Mouse (Mus musculus) limb, embryonic 11.5 days (tissue): ENCODE results near the gene Elmsan1. TPM values are rescaled to one million over a fixed set of nuclear protein-coding genes. Genes with fewer than 3 reads are reported as not detected.

Experiments used
- ATAC-seq: fragments of 200-750 bp; cut with Nextera tagmentation; 2 replicates; pipeline ENCODE4 v1.8.0; 2017; ENCODE audit warnings: low read depth; ENCODE audit not compliant: insufficient number of reproducible peaks, low FRiP score, low TSS enrichment
- DNase-seq: peaks from one replicate; pipeline ENCODE4 v3.0.0-alpha.2; 2015; ENCODE audit warnings: low spot score
- H3K27ac ChIP-seq: fragments of 300-500 bp; sonication (generic); replicated peaks from 2 replicates; pipeline ENCODE4 v1.5.1; 2014; ENCODE audit warnings: low read depth, mild to moderate bottlenecking, low read length
- H3K27me3 ChIP-seq: fragments of 300-500 bp; sonication (generic); 2 replicates; pipeline ENCODE4 v1.6.1; 2014; ENCODE audit warnings: mild to moderate bottlenecking, low read length, mixed read lengths; ENCODE audit not compliant: control insufficient read depth, insufficient read depth
- H3K36me3 ChIP-seq: fragments of 300-500 bp; sonication (generic); 2 replicates; pipeline ENCODE4 v1.6.1; 2014; ENCODE audit warnings: mild to moderate bottlenecking, low read length, moderate library complexity, mixed read lengths; ENCODE audit not compliant: control insufficient read depth, insufficient read depth
- H3K4me1 ChIP-seq: fragments of 300-500 bp; sonication (generic); 2 replicates; pipeline ENCODE4 v1.6.1; 2014; ENCODE audit warnings: low read length, mixed read lengths; ENCODE audit not compliant: control insufficient read depth, insufficient read depth
- H3K4me2 ChIP-seq: fragments of 300-500 bp; sonication (generic); 2 replicates; pipeline ENCODE4 v1.6.1; 2014; ENCODE audit warnings: low read depth, mild to moderate bottlenecking, moderate library complexity; ENCODE audit not compliant: severe bottlenecking
- H3K4me3 ChIP-seq: fragments of 300-500 bp; sonication (generic); 2 replicates; pipeline ENCODE4 v1.5.1; 2014; ENCODE audit warnings: low read depth, low read length
- H3K9ac ChIP-seq: fragments of 300-500 bp; sonication (generic); 2 replicates; pipeline ENCODE4 v1.6.1; 2014; ENCODE audit warnings: mild to moderate bottlenecking, low read length
- H3K9me3 ChIP-seq: fragments of 300-500 bp; sonication (generic); 2 replicates; pipeline ENCODE4 v1.6.1; 2016; ENCODE audit warnings: low read length; ENCODE audit not compliant: control insufficient read depth
- WGBS: fragments of 180-500 bp; shearing (Covaris S2); extraction: QIAGEN DNeasy Blood & Tissue Kit; methylation state at CpG from one replicate; pipeline ENCODE4 v1.1.7; 2014; 5-methylcytosine and 5-hydroxymethylcytosine counted together
- polyA plus RNA-seq: library from polyadenylated mRNA; unstranded; fragments of >200 nt; fragmentation: Nextera tagmentation; extraction: Ambion mirVana; gene quantifications from 2 replicates; pipeline ENCODE4 v1.2.1, GENCODE M21; 2014

Elmsan1 gene
- polyA plus RNA-seq, 1 experiment from 2014 or later = 6.1 TPM

DNA sequence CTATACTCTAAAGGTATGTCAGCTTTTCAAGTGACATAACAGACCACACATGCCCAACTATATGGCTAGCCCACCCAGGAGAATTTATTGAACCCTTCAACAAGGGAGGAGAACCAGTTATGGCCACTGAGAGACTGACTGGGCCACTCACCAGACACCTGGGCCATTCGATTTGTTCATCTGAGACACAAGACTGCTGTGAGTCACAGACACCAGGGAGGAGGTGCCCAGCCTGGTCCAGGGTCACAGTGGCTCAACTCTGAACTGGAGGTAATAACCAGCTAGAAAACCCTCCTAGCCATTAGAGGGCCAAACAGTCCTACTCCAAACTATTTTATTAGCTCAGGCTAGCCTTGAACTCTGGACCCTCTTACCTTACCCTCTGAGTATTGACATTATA lies 40.6 kb downstream of the Elmsan1 start:
- Histone ChIP-seq H3K27ac (no peak overlapping the region), H3K9me3 (no peaks in the 10 kb centered on the region), H3K4me2 (no peak overlapping the region), H3K4me1 (peaks cover 34% of the 10 kb centered on the region), H3K4me3 (no peak overlapping the region), H3K36me3 (peaks cover 6% of the 10 kb centered on the region; the same call in 1 of the 2 replicates), H3K9ac (no peak overlapping the region), H3K27me3 (no peaks in the 10 kb centered on the region)
- ATAC-seq = no peak
- DNase-seq = no peak
- WGBS = 50% methylated on average over 1 of the region's 1 CpGs

DNA sequence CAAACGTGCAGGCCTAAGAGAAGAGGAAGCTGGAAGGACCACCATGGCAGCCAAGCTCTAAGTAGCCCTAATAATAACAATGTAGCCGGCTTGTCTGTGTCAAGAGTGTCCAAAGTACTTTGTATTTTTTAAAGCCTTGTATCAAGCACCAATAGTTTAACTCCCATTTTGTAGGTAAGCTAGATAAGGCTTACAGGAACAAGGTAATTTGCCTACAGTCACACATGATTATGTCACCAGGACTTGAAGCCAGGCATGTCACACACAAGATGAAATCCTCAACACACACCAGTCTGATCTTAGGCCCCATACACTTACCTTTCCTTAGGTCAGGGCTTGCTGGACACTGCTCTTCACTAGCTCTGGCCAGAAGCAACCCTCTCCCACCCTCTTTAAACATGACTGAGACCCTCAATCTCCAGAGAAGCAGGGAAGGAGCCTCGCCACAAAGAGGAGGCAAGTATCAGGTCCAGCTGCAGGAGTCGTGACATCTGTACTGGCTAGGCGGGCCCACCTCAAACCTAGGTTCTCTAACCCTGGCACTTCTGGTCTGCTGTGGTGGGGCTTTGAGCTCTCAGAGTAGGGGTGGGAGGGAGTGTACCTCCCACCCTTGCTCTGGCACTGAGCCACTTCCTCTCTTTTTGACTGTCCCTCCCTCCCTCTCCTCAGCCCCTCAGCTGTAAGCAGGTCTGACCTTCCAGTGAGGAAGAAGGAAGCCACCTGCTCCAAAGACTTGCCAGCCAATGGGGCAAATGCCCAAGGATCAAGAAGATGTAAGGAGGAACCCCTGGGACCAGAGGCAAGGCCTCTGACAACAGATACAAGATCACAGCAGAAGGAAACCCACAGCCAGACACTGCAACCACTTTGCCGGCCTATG lies 41.6 kb downstream of the Elmsan1 start:
- H3K36me3 ChIP-seq = peaks cover 10% of the 10 kb centered on the region; the same call in 1 of the 2 replicates
- no peaks in the 10 kb centered on the region for H3K9me3 ChIP-seq
- no peak overlapping the region for H3K27ac ChIP-seq
- no peak overlapping the region; the same call in 1 of the 2 replicates for H3K9ac ChIP-seq
- H3K4me1 ChIP-seq = peaks cover 34% of the 10 kb centered on the region
- no peak overlapping the region; the same call in 1 of the 2 replicates for H3K4me2 ChIP-seq
- DNase-seq (no peak), ATAC-seq (no peak)
- H3K27me3 ChIP-seq = no peaks in the 10 kb centered on the region
- 47% methylated on average over 6 of the region's 6 CpGs for WGBS
- no peak overlapping the region for H3K4me3 ChIP-seq

DNA sequence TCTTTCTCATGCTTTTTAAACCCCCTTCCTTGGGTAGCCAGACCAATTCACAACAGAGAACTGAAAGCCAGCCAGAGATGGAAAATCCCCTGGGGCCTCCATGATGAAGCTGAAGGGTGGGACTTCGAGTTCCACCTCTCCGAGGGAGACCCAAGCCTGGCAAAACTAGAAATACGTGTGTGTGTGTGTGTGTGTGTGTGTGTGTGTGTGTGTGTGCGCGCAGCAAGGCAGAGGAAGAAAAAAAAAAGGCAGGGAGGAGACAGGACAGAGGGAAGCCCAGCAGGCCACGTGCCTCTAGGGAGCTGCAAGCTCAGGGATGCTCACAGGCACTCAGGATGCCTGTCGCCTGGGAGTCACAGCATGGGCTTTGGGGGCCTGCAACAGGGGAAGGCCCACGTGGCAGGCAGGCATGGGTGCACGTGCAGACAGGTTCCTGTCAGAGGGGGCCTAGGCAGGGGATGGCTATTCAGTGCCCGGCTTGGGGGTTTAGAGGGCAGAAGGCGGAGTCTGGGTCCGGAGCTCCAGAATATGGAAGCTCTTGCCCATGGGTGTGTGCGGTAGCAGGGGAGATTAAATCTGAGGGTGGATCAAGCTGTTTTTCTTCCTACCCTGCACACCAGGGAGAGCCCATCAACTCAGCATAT lies 42.4 kb downstream of the Elmsan1 start:
- peak overlapping the region; percentile 39 for H3K4me3 ChIP-seq
- WGBS = 10% methylated on average over 13 of the region's 13 CpGs
- peaks cover 34% of the 10 kb centered on the region for H3K4me1 ChIP-seq
- H3K9me3 ChIP-seq = no peaks in the 10 kb centered on the region
- H3K9ac ChIP-seq = peak overlapping the region; percentile 73
- peak; percentile 60 for DNase-seq
- peak overlapping the region; percentile 78 for H3K27ac ChIP-seq
- no peaks in the 10 kb centered on the region for H3K27me3 ChIP-seq
- ATAC-seq = no peak
- peak overlapping the region; percentile 78 for H3K4me2 ChIP-seq
- peaks cover 10% of the 10 kb centered on the region; the same call in 1 of the 2 replicates for H3K36me3 ChIP-seq

DNA sequence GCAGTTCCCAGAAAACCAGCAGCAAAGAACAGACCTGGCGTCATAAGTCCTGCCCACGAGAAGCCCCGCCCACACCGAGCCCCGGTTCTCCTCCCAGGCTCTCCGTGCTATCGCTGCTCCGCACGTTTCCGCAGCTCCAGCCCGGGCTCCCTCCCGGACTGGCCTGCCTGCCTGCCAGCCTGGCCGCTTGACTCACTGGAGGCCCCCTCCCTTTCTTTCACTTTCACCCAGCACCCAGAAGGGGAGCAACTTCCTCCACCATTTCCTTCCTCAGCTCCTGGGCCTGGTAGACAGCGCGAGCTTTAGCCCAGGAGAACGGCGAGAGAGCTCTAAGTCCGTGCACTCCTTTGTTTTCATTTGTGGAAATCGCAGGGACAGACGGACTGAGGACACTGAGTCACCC lies 43.0 kb downstream of the Elmsan1 start:
- no peaks in the 10 kb centered on the region for H3K9me3 ChIP-seq
- peak overlapping the region; percentile 78 for H3K27ac ChIP-seq
- ATAC-seq (peak; percentile 58; the same call in 1 of the 2 replicates), DNase-seq (peak; percentile 81)
- H3K4me2 ChIP-seq = peak overlapping the region; percentile 78
- H3K4me1 ChIP-seq = peaks cover 32% of the 10 kb centered on the region
- H3K9ac ChIP-seq = peak overlapping the region; percentile 73
- H3K4me3 ChIP-seq = peak overlapping the region; percentile 39
- no peaks in the 10 kb centered on the region for H3K27me3 ChIP-seq
- WGBS = 1% methylated on average over 20 of the region's 20 CpGs
- H3K36me3 ChIP-seq = peaks cover 10% of the 10 kb centered on the region; the same call in 1 of the 2 replicates

DNA sequence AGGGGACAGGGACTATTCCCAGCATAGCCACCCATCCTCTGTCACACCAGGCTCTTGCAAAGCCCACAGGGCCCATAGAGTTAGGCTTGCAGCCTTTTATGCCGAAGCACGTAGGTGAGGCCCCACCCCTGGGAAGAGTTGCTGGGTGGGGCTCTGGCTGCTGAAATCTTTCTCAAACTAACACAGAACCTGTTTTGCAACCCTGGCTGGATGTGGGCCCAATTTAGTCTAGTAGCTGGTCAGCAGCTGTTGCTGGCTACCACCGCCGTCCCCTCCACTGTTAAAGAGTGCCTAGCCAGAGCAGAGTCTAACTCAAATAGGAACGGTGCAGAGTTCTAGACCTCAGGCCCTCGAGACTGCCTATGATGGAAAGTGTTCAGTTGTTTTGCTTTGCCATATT lies 43.8 kb downstream of the Elmsan1 start:
- DNase-seq = no peak
- Histone ChIP-seq H3K27ac (no peak overlapping the region), H3K27me3 (no peaks in the 10 kb centered on the region), H3K4me3 (no peak overlapping the region), H3K36me3 (peaks cover 10% of the 10 kb centered on the region; the same call in 1 of the 2 replicates), H3K9ac (no peak overlapping the region), H3K9me3 (no peaks in the 10 kb centered on the region), H3K4me1 (peaks cover 32% of the 10 kb centered on the region), H3K4me2 (peak overlapping the region; percentile 78; the same call in 1 of the 2 replicates)
- ATAC-seq = no peak
- 83% methylated on average over 6 of the region's 6 CpGs for WGBS

DNA sequence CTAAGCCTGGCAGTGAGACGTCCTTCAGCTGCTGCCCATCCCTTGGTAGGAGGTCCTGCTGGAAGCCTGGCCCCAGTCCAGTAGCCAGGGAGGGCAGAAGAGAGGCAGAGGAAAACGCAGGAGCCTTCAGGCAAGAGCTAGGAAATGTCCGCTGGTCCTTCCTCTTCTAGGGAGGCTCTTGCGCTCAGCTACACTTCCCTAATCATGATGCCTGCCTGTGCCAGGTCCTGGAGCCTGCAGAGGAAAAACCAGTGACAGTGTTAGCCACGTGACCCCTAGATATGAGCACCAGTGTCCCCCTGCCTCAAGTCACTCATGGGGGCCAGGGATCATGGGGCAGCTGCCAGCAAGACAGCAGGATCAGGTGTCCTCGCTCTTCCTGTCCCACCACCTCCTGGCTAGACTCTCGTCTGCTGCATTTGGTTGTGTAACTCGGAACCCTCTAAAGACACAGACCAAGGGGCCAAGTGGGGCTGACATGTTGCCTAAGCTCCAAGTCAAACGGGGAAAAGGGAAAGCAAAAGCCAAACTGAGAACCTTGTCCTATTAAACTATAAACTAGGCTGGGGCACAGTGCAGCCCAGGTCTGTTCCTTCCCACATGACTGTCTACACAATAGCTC lies 44.4 kb downstream of the Elmsan1 start:
- H3K27me3 ChIP-seq = no peaks in the 10 kb centered on the region
- H3K9me3 ChIP-seq = no peaks in the 10 kb centered on the region
- ATAC-seq (no peak), DNase-seq (no peak)
- H3K36me3 ChIP-seq = peaks cover 10% of the 10 kb centered on the region; the same call in 1 of the 2 replicates
- H3K4me2 ChIP-seq = no peak overlapping the region
- WGBS = 81% methylated on average over 9 of the region's 9 CpGs
- H3K4me3 ChIP-seq = no peak overlapping the region
- H3K4me1 ChIP-seq = peaks cover 32% of the 10 kb centered on the region
- H3K27ac ChIP-seq = no peak overlapping the region
- H3K9ac ChIP-seq = no peak overlapping the region

DNA sequence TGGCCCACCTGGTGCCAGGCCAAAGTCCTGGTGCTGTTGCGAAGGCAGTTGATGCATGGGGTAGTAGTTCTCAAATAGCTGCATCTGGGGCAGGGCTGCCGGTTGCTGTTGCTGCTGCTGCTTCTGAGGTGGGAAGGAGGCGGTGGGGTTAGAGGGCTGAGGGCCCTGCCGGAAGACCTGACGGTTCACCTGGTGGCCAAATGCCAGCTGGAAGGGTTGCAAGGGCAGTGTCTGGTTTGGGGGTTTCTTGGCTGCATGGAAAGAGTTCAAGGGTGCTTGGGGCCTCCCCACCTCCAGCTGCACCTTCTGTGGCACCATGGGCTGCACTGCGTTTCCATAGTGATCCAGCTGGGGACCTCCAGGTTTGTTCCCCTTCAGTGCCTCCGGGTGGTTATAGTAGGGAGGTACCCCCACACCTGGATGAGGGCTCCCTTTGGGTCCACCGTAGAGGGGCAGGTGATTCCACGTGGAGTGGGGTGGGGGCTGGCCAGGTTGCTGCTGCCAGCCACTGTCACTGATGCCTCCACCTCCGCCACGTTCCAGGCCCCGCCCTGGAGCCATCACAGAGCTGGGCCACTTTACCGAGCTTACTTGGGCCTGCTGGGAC lies 45.3 kb downstream of the Elmsan1 start:
- Histone ChIP-seq H3K27me3 (no peaks in the 10 kb centered on the region), H3K9me3 (no peaks in the 10 kb centered on the region), H3K4me3 (no peak overlapping the region), H3K9ac (no peak overlapping the region), H3K27ac (no peak overlapping the region), H3K36me3 (peaks cover 10% of the 10 kb centered on the region; the same call in 1 of the 2 replicates), H3K4me1 (peaks cover 32% of the 10 kb centered on the region), H3K4me2 (no peak overlapping the region)
- ATAC-seq (no peak), DNase-seq (no peak)
- WGBS = 91% methylated on average over 13 of the region's 13 CpGs

DNA sequence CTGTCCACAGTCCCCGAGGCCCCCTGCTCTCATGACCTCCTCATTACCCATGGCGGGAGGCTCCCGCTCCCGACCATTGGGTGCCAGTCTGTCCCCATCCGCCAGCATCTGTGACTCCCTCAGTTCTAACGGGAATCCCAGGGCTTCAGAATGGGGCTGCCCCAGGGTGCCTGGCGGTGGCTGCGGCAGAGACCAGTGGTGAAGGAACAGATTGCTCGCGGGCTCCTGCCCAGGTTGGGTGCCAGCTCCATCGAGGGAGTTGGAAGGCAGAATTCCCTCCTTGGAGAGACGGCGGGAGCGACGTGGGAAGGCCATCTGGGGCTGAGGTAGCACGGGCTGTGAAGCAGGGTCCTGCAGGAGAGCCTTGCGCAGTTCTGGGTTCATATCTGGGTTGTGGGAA lies 45.8 kb downstream of the Elmsan1 start:
- ATAC-seq (no peak), DNase-seq (no peak)
- H3K9ac ChIP-seq = no peak overlapping the region
- no peak overlapping the region for H3K27ac ChIP-seq
- no peak overlapping the region for H3K4me3 ChIP-seq
- H3K9me3 ChIP-seq = no peaks in the 10 kb centered on the region
- no peak overlapping the region for H3K4me2 ChIP-seq
- 91% methylated on average over 17 of the region's 17 CpGs for WGBS
- H3K36me3 ChIP-seq = peaks cover 10% of the 10 kb centered on the region; the same call in 1 of the 2 replicates
- no peaks in the 10 kb centered on the region for H3K27me3 ChIP-seq
- peaks cover 30% of the 10 kb centered on the region for H3K4me1 ChIP-seq
